Mouse (Mus musculus) forebrain, embryonic 14.5 days (tissue): Measurements from ENCODE around the gene Gga3. TPM values are rescaled to one million over a fixed set of nuclear protein-coding genes. Genes with fewer than 3 reads are reported as not detected.
A peak's percentile ranks its signal among the peaks of the same experiment; 100 is the strongest.
"Not testable (repeated sequence)": the region's sequence is repeated elsewhere in the genome, so short reads cannot be mapped to it uniquely, and the experiment has no call there.

ENCODE experiments used
- ATAC-seq: fragments of 200-750 bp; cut with Nextera tagmentation; 2 replicates; pipeline ENCODE4 v1.8.0; 2017; ENCODE audit warnings: mild to moderate bottlenecking, moderate library complexity
- DNase-seq: peaks from one replicate; pipeline ENCODE4 v3.0.0-alpha.2; 2015; ENCODE audit warnings: low spot score
- H3K27ac ChIP-seq: fragments of 300-500 bp; sonication (generic); 2 replicates; pipeline ENCODE4 v1.5.1; 2014; ENCODE audit warnings: low read depth, mild to moderate bottlenecking, control low read depth, low read length, moderate library complexity
- H3K27me3 ChIP-seq: fragments of 300-500 bp; sonication (generic); replicated peaks from 2 replicates; pipeline ENCODE4 v1.6.1; 2014; ENCODE audit warnings: low read length, control low read depth, mixed read lengths; ENCODE audit not compliant: control insufficient read depth, insufficient read depth
- H3K36me3 ChIP-seq: fragments of 300-500 bp; sonication (generic); 2 replicates; pipeline ENCODE4 v1.6.1; 2014; ENCODE audit warnings: low read length, control low read depth; ENCODE audit not compliant: control insufficient read depth, insufficient read depth
- H3K4me1 ChIP-seq: fragments of 300-500 bp; sonication (generic); 2 replicates; pipeline ENCODE4 v1.6.1; 2014; ENCODE audit warnings: antibody characterized with exemption, low read length, control low read depth; ENCODE audit not compliant: control insufficient read depth, insufficient read depth
- H3K4me2 ChIP-seq: fragments of 300-500 bp; sonication (generic); 2 replicates; pipeline ENCODE4 v1.6.1; 2014; ENCODE audit warnings: mild to moderate bottlenecking, control low read depth, low read length
- H3K4me3 ChIP-seq: fragments of 300-500 bp; sonication (generic); 2 replicates; pipeline ENCODE4 v1.5.1; 2014; ENCODE audit warnings: low read depth, low read length, control low read depth
- H3K9ac ChIP-seq: fragments of 300-500 bp; sonication (generic); 2 replicates; pipeline ENCODE4 v1.6.1; 2014; ENCODE audit warnings: mild to moderate bottlenecking, low read length, control low read depth, moderate library complexity
- H3K9me3 ChIP-seq: fragments of 300-500 bp; sonication (generic); replicated peaks from 2 replicates; pipeline ENCODE4 v1.6.1; 2016; ENCODE audit warnings: low read length, control low read depth, mixed read lengths; ENCODE audit not compliant: control insufficient read depth
- WGBS: fragments of 180-500 bp; shearing (Covaris S2); extraction: QIAGEN DNeasy Blood & Tissue Kit; methylation state at CpG from one replicate; pipeline ENCODE4 v1.1.7; 2014; 5-methylcytosine and 5-hydroxymethylcytosine counted together
- polyA plus RNA-seq: library from polyadenylated mRNA; unstranded; fragments of >200 nt; fragmentation: Nextera tagmentation; extraction: Ambion mirVana; gene quantifications from 2 replicates; pipeline ENCODE4 v1.2.1, GENCODE M21; 2014

The Gga3 gene
- polyA plus RNA-seq = 18.1 and 22.7 TPM in 2 replicates

- 0% methylated on average over 87 of the region's 93 CpGs for WGBS
- peak within 1 kb of the TSS; percentile 89 for H3K27ac ChIP-seq
- peaks cover 16% of the 10 kb centered on the region for H3K4me1 ChIP-seq
- H3K9me3 ChIP-seq = no peaks in the 10 kb centered on the region
- H3K9ac ChIP-seq = peak within 1 kb of the TSS; percentile 97
- H3K36me3 ChIP-seq = peaks cover 47% of the 10 kb centered on the region
- peak within 1 kb of the TSS; percentile 100 for H3K4me3 ChIP-seq
- H3K4me2 ChIP-seq = peak within 1 kb of the TSS; percentile 92
- peak; percentile 98 for ATAC-seq
- H3K27me3 ChIP-seq = no peaks in the 10 kb centered on the region
- peak; percentile 92 for DNase-seq
Measured at GRCm38 (mm10) chr11:115603476-115604303, at the start of gene Gga3, which contains the start of gene Mrps7. TSS of gene Gga3 (minus strand) at chr11:115604051. TSS of gene Mrps7 (plus strand) at chr11:115603925.

- DNase-seq = no peak
- H3K27me3 ChIP-seq = no peaks in the 10 kb centered on the region
- H3K4me1 ChIP-seq = peaks cover 3% of the 10 kb centered on the region; the same call in 1 of the 2 replicates
- no peaks in the 10 kb centered on the region for H3K9me3 ChIP-seq
- H3K9ac ChIP-seq = no peak overlapping the region
- no peak overlapping the region for H3K27ac ChIP-seq
- 91% methylated on average over 3 of the region's 3 CpGs for WGBS
- no peak overlapping the region for H3K4me2 ChIP-seq
- H3K4me3 ChIP-seq = no peak overlapping the region
- peaks cover 13% of the 10 kb centered on the region for H3K36me3 ChIP-seq
- ATAC-seq = no peak
Measured at GRCm38 (mm10) chr11:115653194-115653593, 49.3 kb upstream of the Gga3 start.

GRCm38 (mm10) chr11:115651680-115652079 lies 47.8 kb upstream of the Gga3 start:
- no peak for ATAC-seq
- DNase-seq = no peak
- no peaks in the 10 kb centered on the region for H3K9me3 ChIP-seq
- H3K27ac ChIP-seq = no peak overlapping the region
- H3K36me3 ChIP-seq = peaks cover 18% of the 10 kb centered on the region
- H3K4me2 ChIP-seq = no peak overlapping the region
- no peak overlapping the region for H3K9ac ChIP-seq
- H3K27me3 ChIP-seq = no peaks in the 10 kb centered on the region
- H3K4me1 ChIP-seq = peaks cover 3% of the 10 kb centered on the region; the same call in 1 of the 2 replicates
- H3K4me3 ChIP-seq = no peak overlapping the region
- 90% methylated on average over 3 of the region's 3 CpGs for WGBS

- WGBS = 38% methylated on average over 10 of the region's 10 CpGs
Measured at GRCm38 (mm10) chr11:115649706-115650105, 45.9 kb upstream of the Gga3 start.

GRCm38 (mm10) chr11:115647459-115647858 lies 43.6 kb upstream of the Gga3 start:
- WGBS = 55% methylated on average over 6 of the region's 6 CpGs
- DNase-seq = peak; percentile 92

More at GRCm38 (mm10) chr11:115649706-115650105, 45.9 kb upstream of the Gga3 start:
- Histone ChIP-seq H3K4me2 (no peak overlapping the region), H3K27me3 (no peaks in the 10 kb centered on the region), H3K36me3 (peaks cover 32% of the 10 kb centered on the region), H3K4me3 (no peak overlapping the region), H3K9me3 (no peaks in the 10 kb centered on the region), H3K9ac (no peak overlapping the region), H3K27ac (peak overlapping the region; percentile 88), H3K4me1 (peaks cover 3% of the 10 kb centered on the region; the same call in 1 of the 2 replicates)
- DNase-seq (peak; percentile 76), ATAC-seq (peak; percentile 75; the same call in 1 of the 2 replicates)

GRCm38 (mm10) chr11:115646439-115646838 lies 42.6 kb upstream of the Gga3 start:
- H3K27me3 ChIP-seq = no peaks in the 10 kb centered on the region
- no peak for ATAC-seq
- peaks cover 3% of the 10 kb centered on the region; the same call in 1 of the 2 replicates for H3K4me1 ChIP-seq
- H3K4me2 ChIP-seq = no peak overlapping the region
- DNase-seq = no peak
- no peak overlapping the region for H3K9ac ChIP-seq
- H3K9me3 ChIP-seq = no peaks in the 10 kb centered on the region
- H3K27ac ChIP-seq = no peak overlapping the region
- no peak overlapping the region for H3K4me3 ChIP-seq
- 94% methylated on average over 9 of the region's 9 CpGs for WGBS
- peaks cover 43% of the 10 kb centered on the region for H3K36me3 ChIP-seq

More at GRCm38 (mm10) chr11:115647459-115647858, 43.6 kb upstream of the Gga3 start:
- Histone ChIP-seq H3K4me1 (peaks cover 3% of the 10 kb centered on the region; the same call in 1 of the 2 replicates), H3K27ac (no peak overlapping the region), H3K4me2 (no peak overlapping the region), H3K9me3 (no peaks in the 10 kb centered on the region), H3K9ac (no peak overlapping the region), H3K4me3 (no peak overlapping the region), H3K27me3 (no peaks in the 10 kb centered on the region), H3K36me3 (peaks cover 39% of the 10 kb centered on the region)
- ATAC-seq = no peak

GRCm38 (mm10) chr11:115645498-115645897 lies 41.6 kb upstream of the Gga3 start:
- not testable (repeated sequence) for DNase-seq, H3K27me3 ChIP-seq, H3K4me3 ChIP-seq, ATAC-seq, H3K9ac ChIP-seq, H3K27ac ChIP-seq, H3K9me3 ChIP-seq, H3K4me2 ChIP-seq, H3K4me1 ChIP-seq
- WGBS = 89% methylated on average over 14 of the region's 14 CpGs
- H3K36me3 ChIP-seq = peaks cover 43% of the 10 kb centered on the region

- H3K4me3 ChIP-seq = no peak overlapping the region
- 92% methylated on average over 13 of the region's 13 CpGs for WGBS
- no peak overlapping the region for H3K27ac ChIP-seq
- peaks cover 43% of the 10 kb centered on the region for H3K36me3 ChIP-seq
- H3K9ac ChIP-seq = no peak overlapping the region
- no peaks in the 10 kb centered on the region for H3K4me1 ChIP-seq
- H3K4me2 ChIP-seq = no peak overlapping the region
- ATAC-seq (no peak), DNase-seq (no peak)
- no peaks in the 10 kb centered on the region for H3K9me3 ChIP-seq
- no peaks in the 10 kb centered on the region for H3K27me3 ChIP-seq
Measured at GRCm38 (mm10) chr11:115644308-115644707, 40.5 kb upstream of the Gga3 start.

GRCm38 (mm10) chr11:115643265-115643664 lies 39.4 kb upstream of the Gga3 start:
- Histone ChIP-seq H3K4me2 (no peak overlapping the region), H3K27ac (no peak overlapping the region), H3K4me3 (no peak overlapping the region), H3K9ac (no peak overlapping the region), H3K36me3 (peaks cover 41% of the 10 kb centered on the region), H3K4me1 (no peaks in the 10 kb centered on the region), H3K9me3 (no peaks in the 10 kb centered on the region), H3K27me3 (no peaks in the 10 kb centered on the region)
- no peak for DNase-seq
- no peak for ATAC-seq
- WGBS = 73% methylated on average over 10 of the region's 10 CpGs
